Mouse (Mus musculus) embryonic facial prominence, embryonic 11.5 days (tissue): ENCODE results near the gene Atox1. TPM values are rescaled to one million over a fixed set of nuclear protein-coding genes. Genes with fewer than 3 reads are reported as not detected.

ENCODE experiments used
- ATAC-seq: fragments of 200-750 bp; cut with Nextera tagmentation; replicated peaks from 2 replicates; pipeline ENCODE4 v1.8.0; 2017; ENCODE audit warnings: low read depth; ENCODE audit not compliant: insufficient number of reproducible peaks, low FRiP score, low TSS enrichment
- DNase-seq: peaks from one replicate; pipeline ENCODE4 v3.0.0-alpha.2; 2015; ENCODE audit warnings: low spot score
- H3K27ac ChIP-seq: fragments of 300-500 bp; sonication (generic); replicated peaks from 2 replicates; pipeline ENCODE4 v1.5.1; 2014; ENCODE audit warnings: mild to moderate bottlenecking, low read depth, low read length, control low read depth
- H3K27me3 ChIP-seq: fragments of 300-500 bp; sonication (generic); 2 replicates; pipeline ENCODE4 v1.6.1; 2014; ENCODE audit warnings: mild to moderate bottlenecking, low read length, moderate library complexity, mixed read lengths; ENCODE audit not compliant: control insufficient read depth, insufficient read depth
- H3K36me3 ChIP-seq: fragments of 300-500 bp; sonication (generic); replicated peaks from 2 replicates; pipeline ENCODE4 v1.6.1; 2014; ENCODE audit warnings: low read depth, mild to moderate bottlenecking, low read length, moderate library complexity, mixed read lengths; ENCODE audit not compliant: control insufficient read depth, insufficient read depth
- H3K4me1 ChIP-seq: fragments of 300-500 bp; sonication (generic); 2 replicates; pipeline ENCODE4 v1.6.1; 2014; ENCODE audit warnings: low read length, mixed read lengths; ENCODE audit not compliant: control insufficient read depth, insufficient read depth
- H3K4me2 ChIP-seq: fragments of 300-500 bp; sonication (generic); 2 replicates; pipeline ENCODE4 v1.6.1; 2014; ENCODE audit warnings: low read depth, mild to moderate bottlenecking, control low read depth, low read length, moderate library complexity
- H3K4me3 ChIP-seq: fragments of 300-500 bp; sonication (generic); 2 replicates; pipeline ENCODE4 v1.5.1; 2014; ENCODE audit warnings: low read depth, low read length, control low read depth
- H3K9ac ChIP-seq: fragments of 300-500 bp; sonication (generic); replicated peaks from 2 replicates; pipeline ENCODE4 v1.6.1; 2014; ENCODE audit warnings: mild to moderate bottlenecking, control low read depth, low read length
- H3K9me3 ChIP-seq: fragments of 300-500 bp; sonication (generic); replicated peaks from 2 replicates; pipeline ENCODE4 v1.6.1; 2016; ENCODE audit warnings: mild to moderate bottlenecking, low read length, inconsistent platforms, mixed read lengths; ENCODE audit not compliant: control insufficient read depth
- WGBS: fragments of 180-500 bp; shearing (Covaris S2); extraction: QIAGEN DNeasy Blood & Tissue Kit; methylation state at CpG from one replicate; pipeline ENCODE4 v1.1.7; 2014; 5-methylcytosine and 5-hydroxymethylcytosine counted together
- polyA plus RNA-seq: library from polyadenylated mRNA; unstranded; fragments of >200 nt; fragmentation: Nextera tagmentation; extraction: Ambion mirVana; gene quantifications from 2 replicates; pipeline ENCODE4 v1.2.1, GENCODE M21; 2014

Gene Atox1
- 243 and 262 TPM in 2 replicates for polyA plus RNA-seq

DNA sequence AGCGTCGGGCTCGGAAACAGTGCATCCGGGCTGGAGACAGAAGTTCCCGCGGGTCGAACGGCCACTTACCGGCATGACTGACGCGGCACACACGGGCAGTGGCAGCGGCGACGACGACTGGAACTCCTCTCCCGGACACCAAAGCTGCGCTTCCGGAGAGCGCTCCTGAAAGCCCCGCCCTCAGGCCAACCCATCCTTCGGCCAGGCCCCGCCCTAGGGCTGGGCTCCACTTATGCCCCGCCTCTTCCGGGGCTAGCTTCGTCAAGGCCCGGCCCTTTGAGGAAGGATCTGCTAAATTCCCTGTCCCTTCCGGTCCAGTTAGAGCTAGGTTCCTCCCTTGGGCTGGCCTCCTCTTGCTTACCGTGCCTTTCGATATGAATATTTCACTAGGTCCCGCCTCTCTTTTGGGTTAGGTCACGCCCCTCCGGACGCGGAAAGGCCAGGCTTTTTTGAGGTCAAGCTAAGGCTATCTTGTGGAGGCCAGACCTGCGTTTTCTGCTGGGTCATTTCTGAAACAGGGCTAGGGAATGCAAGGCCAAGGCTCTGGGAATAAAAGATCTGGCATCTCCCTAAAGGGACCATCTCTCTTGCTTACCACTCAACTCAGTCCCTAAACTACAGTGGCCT is at the start of gene Atox1:
Gene Atox1 (minus strand): TSS at position 221 of the 627 bp plus-strand sequence.
- Histone ChIP-seq H3K27ac (no peak within 1 kb of the TSS), H3K9me3 (no peaks in the 10 kb centered on the region), H3K27me3 (no peaks in the 10 kb centered on the region), H3K36me3 (no peaks in the 10 kb centered on the region), H3K4me1 (no peaks in the 10 kb centered on the region; the same call in 1 of the 2 replicates), H3K9ac (peak within 1 kb of the TSS; percentile 58), H3K4me3 (peak within 1 kb of the TSS; percentile 69), H3K4me2 (peak within 1 kb of the TSS; percentile 84)
- ATAC-seq = peak; percentile 95
- WGBS = under 1% methylated on average over 35 of the region's 36 CpGs
- peak; percentile 97 for DNase-seq

DNA sequence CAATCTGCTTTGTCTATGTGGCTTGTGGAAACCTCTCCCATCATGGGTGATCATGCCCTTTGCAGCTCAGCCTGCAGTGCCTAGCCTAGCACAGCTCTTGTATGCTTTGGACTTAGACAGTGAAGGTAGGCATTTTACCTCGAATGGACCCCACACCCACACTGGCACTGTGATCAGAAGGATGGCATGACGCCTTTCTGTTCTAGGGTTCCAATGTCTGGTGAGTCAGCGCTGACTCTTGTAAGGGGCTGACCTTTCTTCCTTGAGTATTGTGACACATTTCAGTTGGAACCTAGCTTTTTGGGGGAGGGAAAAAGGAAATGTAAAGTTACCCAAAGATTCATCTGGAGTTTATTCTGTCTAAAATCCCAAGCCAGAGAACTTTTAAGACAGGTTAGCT is 44.4 kb upstream of the Atox1 start:
- DNase-seq (no peak), ATAC-seq (no peak)
- no peaks in the 10 kb centered on the region for H3K4me1 ChIP-seq
- WGBS = 85% methylated on average over 3 of the region's 3 CpGs
- H3K27ac ChIP-seq = no peak overlapping the region
- H3K36me3 ChIP-seq = no peaks in the 10 kb centered on the region
- no peak overlapping the region for H3K4me2 ChIP-seq
- H3K4me3 ChIP-seq = no peak overlapping the region
- H3K27me3 ChIP-seq = no peaks in the 10 kb centered on the region
- no peaks in the 10 kb centered on the region for H3K9me3 ChIP-seq
- H3K9ac ChIP-seq = no peak overlapping the region

DNA sequence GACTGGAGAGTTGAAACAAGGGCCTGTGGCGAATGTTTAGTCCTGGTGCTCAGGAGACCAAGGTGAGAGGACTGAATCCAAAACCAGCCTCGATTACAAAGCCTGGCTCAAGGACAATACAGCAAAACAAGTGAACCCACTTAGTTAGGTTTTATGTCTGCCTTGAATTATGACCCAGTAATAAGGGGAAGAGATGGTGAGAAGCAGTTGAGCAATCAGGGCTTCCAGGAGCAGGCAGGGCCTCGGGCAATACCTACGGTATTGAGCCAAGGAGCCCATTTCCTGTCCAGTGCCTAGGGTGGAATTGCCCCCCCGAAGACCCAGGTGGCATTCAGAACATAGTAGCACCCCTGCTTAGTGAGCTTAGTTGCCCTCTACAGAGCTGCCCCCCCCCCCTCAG is 41.8 kb upstream of the Atox1 start:
- Histone ChIP-seq H3K27ac (no peak overlapping the region), H3K27me3 (no peaks in the 10 kb centered on the region), H3K4me1 (no peaks in the 10 kb centered on the region), H3K4me3 (no peak overlapping the region), H3K9me3 (no peaks in the 10 kb centered on the region), H3K36me3 (peaks cover 4% of the 10 kb centered on the region; the same call in 1 of the 2 replicates), H3K4me2 (no peak overlapping the region), H3K9ac (no peak overlapping the region)
- WGBS = 76% methylated on average over 5 of the region's 5 CpGs
- no peak for ATAC-seq
- no peak for DNase-seq

DNA sequence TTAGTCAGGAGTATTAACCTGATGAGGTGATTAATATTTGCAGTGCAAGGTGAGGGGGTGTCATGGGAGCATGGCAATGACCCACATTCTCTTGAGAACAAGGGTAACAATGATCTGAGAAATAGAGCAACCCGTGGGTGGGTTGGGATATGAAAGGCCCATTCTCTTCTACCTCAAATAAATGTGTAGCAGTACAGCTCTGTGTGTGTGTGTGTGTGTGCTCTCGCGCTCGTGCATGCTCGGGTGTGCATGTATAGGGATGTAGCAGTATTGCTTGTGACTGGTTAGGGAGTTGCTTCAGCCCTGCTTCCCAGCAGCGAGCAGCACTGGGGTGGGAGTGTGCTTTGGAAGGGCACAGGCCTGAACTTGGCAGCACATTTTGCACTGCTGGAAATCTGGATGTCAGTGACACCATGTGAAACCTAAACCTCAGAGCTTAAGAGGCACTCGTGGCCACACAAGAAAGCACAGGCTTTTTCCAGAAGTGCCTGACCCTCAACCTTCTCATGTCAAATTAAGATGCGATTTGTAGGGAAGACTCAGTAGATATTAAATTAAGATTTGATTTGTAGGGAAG is 41.0 kb upstream of the Atox1 start:
- whole genome bisulfite sequencing = 89% methylated on average over 8 of the region's 8 CpGs
- Histone ChIP-seq H3K4me3 (no peak overlapping the region), H3K9me3 (no peaks in the 10 kb centered on the region), H3K4me1 (no peaks in the 10 kb centered on the region), H3K27me3 (no peaks in the 10 kb centered on the region), H3K9ac (no peak overlapping the region), H3K4me2 (no peak overlapping the region), H3K27ac (no peak overlapping the region), H3K36me3 (peaks cover 4% of the 10 kb centered on the region; the same call in 1 of the 2 replicates)
- ATAC-seq = no peak
- DNase-seq = no peak

DNA sequence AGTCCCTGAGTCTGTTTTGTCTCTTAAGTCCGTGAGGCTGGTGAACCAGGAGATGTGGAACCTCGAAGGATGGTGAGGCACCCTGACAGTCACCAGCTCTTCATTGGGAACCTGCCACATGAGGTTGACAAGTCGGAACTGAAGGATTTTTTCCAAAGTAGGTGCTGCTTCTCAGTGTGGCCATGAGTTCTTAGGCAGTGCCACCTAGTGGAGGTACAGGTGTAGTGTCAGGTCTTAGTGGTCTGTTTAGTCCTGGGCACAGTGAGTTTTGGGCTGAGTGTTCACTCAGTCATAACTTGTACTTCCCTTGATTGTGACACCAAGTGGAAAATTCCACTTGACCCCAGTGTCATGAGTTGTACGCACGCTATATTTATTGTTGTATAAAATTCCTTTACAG is 36.8 kb upstream of the Atox1 start:
- H3K27ac ChIP-seq = no peak overlapping the region
- H3K4me2 ChIP-seq = no peak overlapping the region
- H3K27me3 ChIP-seq = no peaks in the 10 kb centered on the region
- H3K9me3 ChIP-seq = no peaks in the 10 kb centered on the region
- H3K36me3 ChIP-seq = peaks cover 10% of the 10 kb centered on the region
- no peak overlapping the region for H3K9ac ChIP-seq
- no peak overlapping the region for H3K4me3 ChIP-seq
- ATAC-seq = 0 out of 2 replicates have a peak, but pooled peaks have one; percentile 35
- peak; percentile 69 for DNase-seq
- WGBS = 75% methylated on average over 5 of the region's 5 CpGs
- H3K4me1 ChIP-seq = no peaks in the 10 kb centered on the region

GRCm38 (mm10) chr11:55496158-55496557 is 35.1 kb upstream of the Atox1 start:
- no peak for ATAC-seq
- 93% methylated on average over 6 of the region's 6 CpGs for WGBS
- H3K4me3 ChIP-seq = no peak overlapping the region

DNA sequence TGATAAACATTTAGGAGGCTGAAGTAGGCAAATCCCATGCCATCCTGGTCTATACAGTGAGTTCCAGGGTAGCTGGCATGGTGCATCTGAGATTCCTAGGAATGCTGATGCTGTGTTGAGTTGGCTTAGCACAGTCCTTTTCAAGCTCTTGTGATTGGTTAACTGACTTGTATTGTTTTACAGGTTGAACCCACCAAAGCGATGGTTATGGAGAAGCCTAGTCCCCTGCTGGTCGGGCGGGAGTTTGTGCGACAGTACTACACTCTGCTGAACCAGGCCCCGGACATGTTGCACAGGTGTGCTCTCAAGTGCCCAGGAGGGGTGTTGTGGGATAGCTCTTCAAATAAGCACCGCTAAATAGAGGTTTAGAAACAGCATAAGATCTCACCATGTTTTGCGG is 24.4 kb upstream of the Atox1 start:
- no peak overlapping the region for H3K27ac ChIP-seq
- peaks cover 16% of the 10 kb centered on the region for H3K36me3 ChIP-seq
- no peaks in the 10 kb centered on the region for H3K4me1 ChIP-seq
- no peaks in the 10 kb centered on the region for H3K27me3 ChIP-seq
- 95% methylated on average over 7 of the region's 7 CpGs for WGBS
- 0 out of 2 replicates have a peak, but pooled peaks have one; percentile 24 for ATAC-seq
- DNase-seq = no peak
- H3K4me3 ChIP-seq = no peak overlapping the region
- no peak overlapping the region for H3K9ac ChIP-seq
- no peaks in the 10 kb centered on the region for H3K9me3 ChIP-seq
- H3K4me2 ChIP-seq = no peak overlapping the region

More at GRCm38 (mm10) chr11:55496158-55496557, 35.1 kb upstream of the Atox1 start:
- H3K4me1 ChIP-seq = no peaks in the 10 kb centered on the region
- peaks cover 18% of the 10 kb centered on the region for H3K36me3 ChIP-seq
- no peaks in the 10 kb centered on the region for H3K27me3 ChIP-seq
- no peak overlapping the region for H3K27ac ChIP-seq
- no peak overlapping the region for H3K4me2 ChIP-seq
- no peaks in the 10 kb centered on the region for H3K9me3 ChIP-seq
- H3K9ac ChIP-seq = no peak overlapping the region
- no peak for DNase-seq

DNA sequence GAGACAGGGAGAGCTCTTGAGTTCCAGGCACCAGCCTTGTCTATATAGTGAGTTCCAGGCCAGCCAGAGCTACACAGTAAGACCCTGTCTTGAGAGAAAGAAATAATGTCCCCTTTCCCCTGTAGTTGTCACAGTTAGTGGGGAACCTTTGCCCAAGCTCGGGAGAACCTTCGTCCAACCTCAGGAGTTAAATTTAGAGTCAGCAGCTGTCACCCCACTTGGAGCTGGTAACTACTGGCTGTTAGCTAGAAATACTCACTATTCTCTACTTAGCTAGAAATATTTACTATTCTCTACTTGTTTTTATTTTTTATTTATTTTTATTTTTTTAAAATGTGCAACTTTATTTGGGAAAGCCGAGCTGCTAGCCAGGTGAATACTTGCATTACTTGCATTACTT is 12.2 kb upstream of the Atox1 start:
- H3K27ac ChIP-seq = no peak overlapping the region
- no peak for DNase-seq
- no peaks in the 10 kb centered on the region for H3K27me3 ChIP-seq
- H3K9ac ChIP-seq = no peak overlapping the region
- ATAC-seq = no peak
- H3K4me2 ChIP-seq = no peak overlapping the region
- no peaks in the 10 kb centered on the region; the same call in none of the 2 replicates for H3K36me3 ChIP-seq
- WGBS = 90% methylated on average over 3 of the region's 3 CpGs
- H3K4me3 ChIP-seq = no peak overlapping the region
- H3K9me3 ChIP-seq = no peaks in the 10 kb centered on the region
- no peaks in the 10 kb centered on the region for H3K4me1 ChIP-seq
